Mouse (Mus musculus) CH12.LX (cell line): ENCODE results near the gene Irf6. TPM values are rescaled to one million over a fixed set of nuclear protein-coding genes. Genes with fewer than 3 reads are reported as not detected.

ENCODE experiments used
- DNase-seq: peaks from one replicate; pipeline ENCODE4 v3.0.0-alpha.2; 2013; ENCODE audit errors: extremely low read depth
- H3K27ac ChIP-seq: 2 replicates; pipeline ENCODE4 v1.5.1; 2012; ENCODE audit warnings: low read depth, mild to moderate bottlenecking, control low read depth, moderate library complexity; ENCODE audit not compliant: insufficient read depth
- H3K27me3 ChIP-seq: replicated peaks from 2 replicates; pipeline ENCODE3; 2012; ENCODE audit warnings: inconsistent platforms
- H3K36me3 ChIP-seq, 2 experiments: replicated peaks in 1 of 2; 2 replicates each; pipeline versions ENCODE3 to v1.6.1; 2012; ENCODE audit warnings: inconsistent platforms in 1 of 2, low read length in 1 of 2, mild to moderate bottlenecking in 1 of 2, mixed read lengths in 1 of 2, moderate library complexity in 1 of 2; ENCODE audit not compliant: control insufficient read depth in 1 of 2, insufficient read depth in 1 of 2
- H3K4me1 ChIP-seq, 2 experiments: 2 replicates each; pipeline ENCODE4 v1.6.1; 2012; ENCODE audit warnings: inconsistent platforms in 1 of 2, moderate library complexity in 1 of 2; ENCODE audit not compliant: insufficient read depth in 2 of 2, control insufficient read depth in 1 of 2
- H3K4me2 ChIP-seq: 2 replicates; pipeline ENCODE4 v1.6.1; 2012; ENCODE audit warnings: low read depth, mild to moderate bottlenecking, control low read depth; ENCODE audit not compliant: poor library complexity, insufficient read depth, severe bottlenecking
- H3K4me3 ChIP-seq, 3 experiments: fragments of 150-350 bp in 1 of 3; sonication (generic) in 1 of 3; replicated peaks in 1 of 3; 2 replicates each; pipeline versions ENCODE3 to v1.5.1; 2011 to 2012; ENCODE audit warnings: low read depth in 2 of 3, low read length in 2 of 3, mild to moderate bottlenecking in 2 of 3, moderate library complexity in 2 of 3, control low read depth in 1 of 3, improper control_type of control experiment in 1 of 3, inconsistent platforms in 1 of 3, mixed read lengths in 1 of 3; ENCODE audit not compliant: poor library complexity in 1 of 3
- H3K79me2 ChIP-seq: replicated peaks from 2 replicates; pipeline ENCODE4 v1.6.1; 2012; ENCODE audit warnings: mild to moderate bottlenecking, moderate library complexity; ENCODE audit not compliant: control insufficient read depth, poor library complexity, insufficient read depth, severe bottlenecking; ENCODE audit errors: extremely low read depth
- H3K9ac ChIP-seq: 2 replicates; pipeline ENCODE4 v1.6.1; 2012; ENCODE audit warnings: low read depth, mild to moderate bottlenecking, control low read depth, moderate library complexity; ENCODE audit not compliant: insufficient read depth
- H3K9me3 ChIP-seq: replicated peaks from 2 replicates; pipeline ENCODE3; 2012; ENCODE audit warnings: low read length, inconsistent platforms, mixed read lengths
- CHD2 ChIP-seq: IDR thresholded peaks from 2 replicates; pipeline ENCODE4 v1.6.1; 2011; ENCODE audit warnings: low read length, improper control_type of control experiment
- MAFK ChIP-seq: IDR thresholded peaks from 2 replicates; pipeline ENCODE4 v1.6.1; 2011; ENCODE audit warnings: low read length, improper control_type of control experiment; ENCODE audit not compliant: insufficient replicate concordance
- MAZ ChIP-seq: IDR thresholded peaks from 2 replicates; pipeline ENCODE4 v1.6.1; 2012; ENCODE audit warnings: low read depth, mild to moderate bottlenecking, inconsistent platforms, low read length, improper control_type of control experiment, moderate library complexity
- SMC3 ChIP-seq: IDR thresholded peaks from 2 replicates; pipeline ENCODE4 v1.6.1; 2011; ENCODE audit warnings: low read depth, low read length, improper control_type of control experiment
- TBP ChIP-seq: conservative IDR thresholded peaks from 2 replicates; pipeline ENCODE4 v1.6.1; 2011; ENCODE audit warnings: low read depth, low read length, improper control_type of control experiment
- USF1 ChIP-seq: IDR thresholded peaks from 2 replicates; pipeline ENCODE4 v1.6.1; 2014; ENCODE audit warnings: low read depth, mild to moderate bottlenecking, inconsistent platforms, low read length, improper control_type of control experiment
- dilution Hi-C: fragments of 300-500 bp; cut with MboI; formaldehyde crosslinking; loops from 2 replicates; pipeline ENCODE4 v1.14.3; 2020; ENCODE audit warnings: low sequenced_read_pairs; ENCODE audit not compliant: extremely low pct_unique_long_range_greater_than_20kb, extremely low pct_ligation_motif_present
- in situ Hi-C: fragments of 300-500 bp; cut with MboI; formaldehyde crosslinking; loops from 3 replicates; pipeline ENCODE4 v1.14.3; 2019; ENCODE audit warnings: low sequenced_read_pairs, low pct_ligation_motif_present, low pct_unique_long_range_greater_than_20kb, mixed read lengths
- polyA plus RNA-seq: library from polyadenylated mRNA; unstranded; fragments of >175 nt; gene quantifications from 2 replicates; pipeline ENCODE4 v1.2.1, GENCODE M21; 2012; ENCODE audit warnings: low read depth; ENCODE audit not compliant: insufficient read length
- total RNA-seq, 2 experiments: library from RNA; depleted of rRNA; stranded (reverse); fragments of 300-350 nt in 1 of 2; fragments of >200 nt in 1 of 2; gene quantifications; 2 replicates each; pipeline ENCODE4 v1.2.3; 2012 to 2014

The Irf6 gene
- total and polyA plus RNA-seq, 3 experiments: 0.31 to 13.0 (median 0.43) TPM

DNA sequence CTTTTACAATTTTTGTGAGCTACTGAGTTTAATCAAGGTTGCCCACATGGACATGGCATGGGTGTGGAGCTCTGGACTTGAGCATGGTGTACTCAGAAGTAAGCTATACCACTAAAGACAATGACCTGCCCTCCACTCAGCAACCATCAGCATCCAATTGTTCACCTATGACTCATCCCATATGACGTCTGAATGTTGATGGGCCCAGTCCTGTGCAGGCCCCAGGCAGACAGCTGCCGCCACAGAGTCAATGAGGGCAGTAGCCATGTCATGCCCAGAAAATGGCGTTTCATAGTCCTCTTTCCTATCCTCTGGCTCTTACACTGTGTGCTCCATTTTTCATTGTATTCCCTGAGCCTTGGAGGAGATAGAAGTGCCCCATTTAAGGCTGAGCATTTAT is 63.1 kb downstream of the Irf6 start:
- Histone ChIP-seq H3K9ac (no peak overlapping the region), H3K4me3 (no peak overlapping the region), H3K79me2 (no peaks in the 10 kb centered on the region; the same call in 1 of the 2 replicates), H3K9me3 (no peaks in the 10 kb centered on the region), H3K4me2 (no peak overlapping the region), H3K27ac (no peak overlapping the region), H3K4me1 (peaks cover 4 to 44% of the 10 kb centered on the region in 2 experiments; a peak in 3 of 4 replicates), H3K27me3 (no peaks in the 10 kb centered on the region), H3K36me3 (peaks cover 6 to 83% of the 10 kb centered on the region in 2 experiments)
- TF ChIP-seq SMC3: no peak
- no peak for TF ChIP-seq TBP
- TF ChIP-seq MAZ: no peak
- no peak for TF ChIP-seq USF1
- no peak for DNase-seq
- dilution Hi-C loops (no loop called here), in situ Hi-C loops (no loop called here)

DNA sequence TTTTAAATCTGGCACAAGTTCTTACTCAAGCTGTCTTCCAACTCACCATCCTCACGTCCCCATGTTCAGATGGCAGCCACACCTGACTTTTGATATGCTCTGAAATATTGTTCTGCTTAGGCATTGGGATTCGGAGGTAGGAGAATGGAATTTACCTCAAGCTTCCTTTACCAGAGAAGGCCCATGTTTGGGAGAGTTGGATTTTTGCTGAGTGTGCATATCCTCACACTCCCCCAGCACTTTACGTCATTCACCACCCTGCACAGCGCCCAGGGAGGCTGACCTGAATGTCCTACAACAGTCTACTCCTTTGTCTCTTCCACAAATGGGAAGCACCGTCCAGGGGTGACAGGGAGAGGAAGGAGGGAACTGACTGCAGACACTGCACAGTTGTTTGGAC is 67.5 kb downstream of the Irf6 start:
- TF ChIP-seq MAFK (peak; percentile 66), CHD2 (no peak)
- in situ Hi-C loops (no loop called here), dilution Hi-C loops (no loop called here)
- Histone ChIP-seq H3K9ac (no peak overlapping the region), H3K79me2 (no peaks in the 10 kb centered on the region; the same call in 1 of the 2 replicates), H3K27me3 (no peaks in the 10 kb centered on the region), H3K4me1 (peaks cover 5 to 52% of the 10 kb centered on the region in 2 experiments; a peak in 3 of 4 replicates), H3K9me3 (no peaks in the 10 kb centered on the region), H3K36me3 (peaks cover 2 to 80% of the 10 kb centered on the region in 2 experiments), H3K4me3 (no peak overlapping the region), H3K27ac (no peak overlapping the region), H3K4me2 (no peak overlapping the region)
- DNase-seq: no peak

Other genes starting within 250 kb of the Irf6 start
- gene Syt14, start 117.3 kb upstream of the Irf6 start, total RNA-seq (2012; rRNA removed): not detected in 2 replicates
- not detected in 2 replicates for gene Syt14, start 117.3 kb upstream of the Irf6 start, total RNA-seq (2014; rRNA removed)
- gene Syt14, start 117.3 kb upstream of the Irf6 start, polyA plus RNA-seq: not detected in 2 replicates
- gene Diexf, start 22.8 kb upstream of the Irf6 start, total RNA-seq (2012; rRNA removed): 17.8 and 20.9 TPM in 2 replicates
- gene Diexf, start 22.8 kb upstream of the Irf6 start, total RNA-seq (2014; rRNA removed): 10.7 and 11.4 TPM in 2 replicates
- gene Diexf, start 22.8 kb upstream of the Irf6 start, polyA plus RNA-seq: 34.9 and 39.7 TPM in 2 replicates
- gene A130010J15Rik, start 14.9 kb downstream of the Irf6 start, total RNA-seq (2012; rRNA removed): 20.8 and 22.4 TPM in 2 replicates
- 18.6 and 19.4 TPM in 2 replicates for gene A130010J15Rik, start 14.9 kb downstream of the Irf6 start, total RNA-seq (2014; rRNA removed)
- 6.5 and 9.1 TPM in 2 replicates for gene A130010J15Rik, start 14.9 kb downstream of the Irf6 start, polyA plus RNA-seq
- gene Traf3ip3, start 48.6 kb downstream of the Irf6 start, total RNA-seq (2012; rRNA removed): 72.9 and 80.1 TPM in 2 replicates
- 68.8 and 76.0 TPM in 2 replicates for gene Traf3ip3, start 48.6 kb downstream of the Irf6 start, total RNA-seq (2014; rRNA removed)
- gene Traf3ip3, start 48.6 kb downstream of the Irf6 start, polyA plus RNA-seq: 60.9 and 96.4 TPM in 2 replicates
- 10.1 and 10.2 TPM in 2 replicates for gene Lamb3, start 54.6 kb downstream of the Irf6 start, total RNA-seq (2012; rRNA removed)
- gene Lamb3, start 54.6 kb downstream of the Irf6 start, total RNA-seq (2014; rRNA removed): 14.1 and 14.6 TPM in 2 replicates
- gene Lamb3, start 54.6 kb downstream of the Irf6 start, polyA plus RNA-seq: 7.8 and 12.3 TPM in 2 replicates
- gene Hsd11b1, start 111.0 kb downstream of the Irf6 start, total RNA-seq (2012; rRNA removed): 1.5 and 2.0 TPM in 2 replicates
- gene Hsd11b1, start 111.0 kb downstream of the Irf6 start, total RNA-seq (2014; rRNA removed): 4.8 and 5.7 TPM in 2 replicates
- gene Hsd11b1, start 111.0 kb downstream of the Irf6 start, polyA plus RNA-seq: 5.5 and 6.3 TPM in 2 replicates
- not detected in 2 replicates for gene G0s2, start 120.1 kb downstream of the Irf6 start, total RNA-seq (2012; rRNA removed)
- not detected in 2 replicates for gene G0s2, start 120.1 kb downstream of the Irf6 start, total RNA-seq (2014; rRNA removed)
- gene G0s2, start 120.1 kb downstream of the Irf6 start, polyA plus RNA-seq: not detected in 2 replicates
- not detected in 2 replicates for gene Camk1g, start 217.2 kb downstream of the Irf6 start, total RNA-seq (2012; rRNA removed)
- gene Camk1g, start 217.2 kb downstream of the Irf6 start, total RNA-seq (2014; rRNA removed): not detected in 2 replicates
- not detected in 2 replicates for gene Camk1g, start 217.2 kb downstream of the Irf6 start, polyA plus RNA-seq